Mouse (Mus musculus) gonadal fat pad, adult 2 months (tissue): ENCODE data around the gene Oosp2. TPM values are rescaled to one million over a fixed set of nuclear protein-coding genes. Genes with fewer than 3 reads are reported as not detected.

Experiments used
- DNase-seq: peaks from one replicate; pipeline ENCODE4 v3.0.0-alpha.2; 2012; ENCODE audit warnings: low read depth
- polyA plus RNA-seq: library from polyadenylated mRNA; depleted of rRNA; stranded (reverse); fragments of >200 nt; gene quantifications from 2 replicates; pipeline ENCODE4 v1.2.3, GENCODE M21; 2012; rRNA removed

Oosp2 gene
- polyA plus RNA-seq, result not detected in 2 replicates

GRCm38 (mm10) chr19:11660459-11660858, at the start of gene Oosp2:
Gene Oosp2, minus strand, starts transcription at chr19:11660559.
- DNase-seq, result no peak

DNA sequence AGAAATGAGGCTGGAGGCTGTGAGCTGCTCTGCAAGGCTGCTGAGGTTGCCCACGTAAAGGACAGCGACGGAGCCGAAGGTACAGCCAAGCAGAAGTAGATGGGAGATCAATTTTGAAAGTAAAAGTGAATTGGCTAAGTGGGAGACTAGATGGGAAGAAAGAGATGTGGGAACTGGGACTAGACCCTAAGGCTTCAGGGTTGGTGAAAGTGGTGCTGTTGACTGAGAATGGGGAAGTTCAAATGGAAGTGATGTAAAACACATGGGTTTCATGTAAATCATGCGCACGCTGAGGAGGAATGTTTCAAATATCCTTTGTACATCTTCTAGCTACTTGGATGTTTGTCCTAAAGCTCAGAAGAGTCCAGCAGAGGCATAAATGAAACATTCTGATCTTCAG, 38.0 kb upstream of the Oosp2 start:
- DNase-seq, result no peak

DNA sequence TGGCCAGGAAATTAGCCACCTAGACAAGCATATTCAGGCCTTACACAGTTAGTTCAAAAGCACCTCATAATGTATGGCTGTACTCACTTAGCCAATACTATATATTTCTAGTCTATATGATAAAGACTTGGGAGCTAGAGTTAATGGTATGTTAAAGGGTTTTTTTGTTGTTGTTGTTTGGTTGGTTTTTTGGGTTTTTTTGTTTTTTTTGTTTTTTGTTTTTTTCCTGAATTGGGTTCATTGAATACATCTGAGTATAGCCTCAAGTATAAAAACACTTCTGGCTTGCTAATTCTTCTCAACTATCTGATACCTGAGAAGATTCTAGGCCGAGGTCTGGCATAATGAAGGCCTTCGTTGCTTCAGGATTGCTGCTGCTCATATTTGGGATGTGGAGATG, 36.4 kb upstream of the Oosp2 start, which contains the start of gene Oosp3:
Gene Oosp3, plus strand, starts transcription at position 301 of the 400 bp plus-strand sequence.
- DNase-seq, result no peak

- DNase-seq, result no peak
Measured at GRCm38 (mm10) chr19:11691454-11691853, 31.1 kb upstream of the Oosp2 start.

GRCm38 (mm10) chr19:11690839-11691238, 30.5 kb upstream of the Oosp2 start, which contains the start of gene Oosp1:
Gene Oosp1, minus strand, starts transcription at chr19:11691150.
- DNase-seq, result no peak

DNA sequence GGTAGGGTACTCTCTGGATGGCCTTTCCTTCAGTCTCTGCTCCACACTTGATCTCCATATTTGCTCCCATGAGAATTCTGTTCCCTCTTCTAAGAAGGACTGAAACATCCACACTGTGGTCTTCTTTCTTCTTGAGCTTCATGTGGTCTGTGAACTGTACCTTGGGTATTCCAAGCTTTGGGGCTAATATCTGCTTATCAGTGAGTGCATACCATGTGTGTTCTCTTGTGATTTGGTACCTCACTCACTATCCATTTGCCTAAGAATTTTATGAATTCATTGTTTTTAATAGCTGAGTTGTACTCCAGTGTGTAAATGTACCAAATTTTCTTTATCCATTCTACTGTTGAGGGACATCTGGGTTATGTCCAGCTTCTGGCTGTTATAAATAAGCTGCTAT, 1.2 kb upstream of the Oosp2 start:
- DNase-seq, result no peak

DNA sequence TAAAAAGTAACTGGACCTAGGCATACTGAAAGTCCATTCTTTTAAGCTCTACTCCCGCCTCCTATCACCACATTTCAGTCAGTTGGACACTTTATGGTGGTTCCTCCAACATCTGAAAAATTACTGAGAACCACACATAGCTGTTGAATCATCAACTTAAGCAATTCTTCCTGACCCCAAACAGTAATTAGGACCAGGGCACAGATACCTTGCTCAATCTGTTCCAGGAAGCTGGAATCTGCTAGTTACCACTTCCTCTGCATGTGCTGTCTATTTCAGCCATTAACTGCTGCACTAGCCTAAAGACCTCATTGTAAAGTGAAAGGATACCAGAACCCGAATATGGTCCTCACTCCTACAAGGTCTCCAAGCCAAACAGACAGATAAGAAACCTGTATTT, 1.2 kb downstream of the Oosp2 start:
- DNase-seq, result no peak

- DNase-seq, result no peak
Measured at GRCm38 (mm10) chr19:11649564-11649963, 10.8 kb downstream of the Oosp2 start.

- DNase-seq, result no peak
Measured at GRCm38 (mm10) chr19:11646166-11646565, 14.2 kb downstream of the Oosp2 start.

- no peak for DNase-seq
Measured at GRCm38 (mm10) chr19:11640732-11641131, 19.6 kb downstream of the Oosp2 start, which contains the start of gene Ms4a3. Gene Ms4a3, minus strand, starts transcription at chr19:11640851.

- DNase-seq, result no peak
Measured at GRCm38 (mm10) chr19:11639038-11639437, 21.3 kb downstream of the Oosp2 start.

DNA sequence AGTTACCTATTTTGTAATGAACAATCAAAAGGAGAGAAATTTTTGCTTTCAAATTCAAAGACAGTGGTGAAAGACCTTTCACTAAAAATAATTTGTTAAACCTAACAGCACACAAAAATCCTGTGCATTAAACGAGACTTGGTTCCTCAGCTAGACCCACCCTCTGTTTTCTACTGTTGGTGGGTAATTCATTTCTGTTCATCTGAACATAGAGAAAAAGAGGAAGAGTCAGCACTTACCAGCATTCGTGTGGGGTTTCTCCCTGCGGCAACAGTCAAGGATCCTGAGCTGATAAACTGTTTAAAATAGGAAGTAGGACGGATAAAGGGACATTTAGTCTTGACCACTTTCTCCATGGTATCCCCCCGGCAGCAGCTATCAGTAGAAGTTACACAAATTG, 24.8 kb downstream of the Oosp2 start:
- DNase-seq, result no peak

DNA sequence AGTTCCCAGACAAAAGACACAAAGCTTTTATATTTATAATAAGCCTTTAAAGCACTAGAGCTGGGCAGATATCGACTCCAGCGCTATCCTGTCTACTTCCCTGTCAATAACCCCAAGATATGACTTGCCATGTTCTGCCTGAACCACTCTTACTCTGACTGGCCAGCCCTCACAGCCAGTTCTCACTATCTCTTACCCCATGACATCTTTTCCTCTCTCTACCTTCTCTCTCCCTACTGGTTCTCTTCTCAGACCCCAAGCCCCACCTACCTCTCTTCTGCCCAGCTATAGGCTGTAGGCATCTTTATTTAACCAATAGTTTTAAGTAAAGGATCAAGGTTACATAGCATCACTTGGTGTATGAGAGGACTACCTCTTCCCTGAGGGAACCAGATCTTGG, 26.0 kb downstream of the Oosp2 start:
- DNase-seq, result no peak

- no peak for DNase-seq
Measured at GRCm38 (mm10) chr19:11633732-11634131, 26.6 kb downstream of the Oosp2 start.

DNA sequence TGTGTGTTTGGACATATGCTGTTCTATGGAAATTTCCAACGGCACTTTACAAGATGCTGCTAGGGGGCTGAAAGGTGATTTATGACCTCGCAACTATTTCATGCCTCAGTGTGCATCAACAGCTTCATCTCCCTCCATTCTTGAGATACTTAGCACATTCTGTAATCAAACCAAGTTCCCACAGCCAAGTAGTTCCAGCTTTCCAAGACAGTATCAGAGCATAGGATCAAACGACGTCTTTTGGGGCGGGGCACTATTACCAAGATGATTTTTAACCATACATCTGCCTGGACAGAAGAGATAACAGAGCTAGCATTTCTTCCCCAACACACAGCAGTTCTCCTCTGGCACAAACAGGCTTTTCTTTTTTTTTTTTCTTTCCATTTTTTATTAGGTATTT, 35.1 kb downstream of the Oosp2 start:
- no peak for DNase-seq

DNA sequence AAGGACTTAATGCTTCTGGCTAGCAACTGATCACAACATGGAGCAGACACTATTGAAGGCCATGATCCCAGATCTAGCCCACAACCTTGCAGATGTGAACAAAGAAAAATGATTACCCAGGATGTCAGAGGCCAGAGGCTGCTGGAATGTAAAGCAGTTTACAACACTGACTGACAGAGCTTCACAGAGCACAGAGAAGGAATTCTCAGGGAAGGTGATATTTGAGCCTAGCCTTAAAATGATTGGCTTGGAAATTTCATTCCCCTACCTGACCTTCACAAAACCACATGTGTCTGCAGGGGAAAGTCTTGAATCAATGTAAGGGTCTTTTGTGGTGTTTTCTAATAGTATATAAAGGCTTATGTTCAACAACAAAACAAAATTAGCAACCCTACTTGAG, 35.6 kb downstream of the Oosp2 start:
- no peak for DNase-seq

DNA sequence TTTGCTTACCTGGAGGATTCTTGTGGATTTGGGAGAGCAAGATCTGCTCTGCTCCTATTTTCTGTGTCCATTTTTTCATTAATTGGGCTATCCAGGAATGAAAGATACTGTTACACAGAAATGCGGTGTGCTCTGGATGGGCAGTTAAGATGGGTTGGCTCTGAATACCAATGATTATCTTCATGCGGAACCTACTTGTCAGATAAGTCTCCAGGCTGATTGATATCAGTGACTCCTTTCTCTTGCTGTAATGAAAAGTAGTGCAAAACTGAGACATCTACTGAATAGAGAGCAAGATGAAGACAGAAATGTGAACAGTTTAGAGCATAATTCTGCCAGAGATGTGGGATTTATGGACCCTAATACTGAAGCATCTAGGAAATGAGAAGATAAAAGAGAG, 36.8 kb downstream of the Oosp2 start, which contains the start of gene Ms4a2:
Gene Ms4a2, minus strand, starts transcription at position 169 of the 400 bp plus-strand sequence.
- no peak for DNase-seq

DNA sequence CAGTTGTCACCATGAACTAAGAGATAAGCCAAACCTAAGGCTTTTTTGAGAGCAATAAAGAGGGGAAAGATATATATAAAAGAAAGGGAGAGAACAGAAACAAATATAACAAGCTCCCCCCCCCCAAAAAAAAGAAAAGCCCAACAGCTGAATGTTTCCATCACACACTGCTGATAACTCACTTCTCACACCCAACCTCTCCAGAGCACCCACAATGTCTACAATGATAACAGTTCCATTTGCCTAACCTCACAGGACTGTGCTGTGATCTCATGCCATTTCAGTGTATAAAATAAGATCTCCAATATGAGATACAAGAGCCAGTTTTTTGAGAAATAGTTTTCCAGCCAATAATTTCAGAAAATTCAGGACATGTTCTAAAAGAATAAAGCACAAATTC, 42.4 kb downstream of the Oosp2 start:
- DNase-seq, result no peak

DNA sequence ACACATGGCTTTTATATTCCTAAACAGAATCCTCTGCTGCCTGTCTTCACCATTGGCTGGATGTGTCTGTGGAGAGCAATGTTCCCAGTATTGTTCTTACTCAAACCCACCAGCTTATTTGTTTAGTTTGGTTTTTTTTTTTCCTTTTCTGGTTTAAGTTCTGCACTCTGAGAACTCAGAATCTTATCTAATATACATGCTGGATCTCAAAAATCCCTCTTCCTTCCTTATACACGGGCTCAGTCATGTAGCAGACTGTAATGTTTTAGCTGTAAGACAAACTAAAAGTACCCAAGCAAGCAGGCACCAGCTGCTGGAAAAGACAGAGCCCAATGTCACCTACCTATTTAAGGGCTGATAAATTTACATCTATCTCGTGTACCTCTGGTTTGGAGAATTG, 45.6 kb downstream of the Oosp2 start:
- no peak for DNase-seq

- no peak for DNase-seq
Measured at GRCm38 (mm10) chr19:11613776-11614443, 46.4 kb downstream of the Oosp2 start.

DNA sequence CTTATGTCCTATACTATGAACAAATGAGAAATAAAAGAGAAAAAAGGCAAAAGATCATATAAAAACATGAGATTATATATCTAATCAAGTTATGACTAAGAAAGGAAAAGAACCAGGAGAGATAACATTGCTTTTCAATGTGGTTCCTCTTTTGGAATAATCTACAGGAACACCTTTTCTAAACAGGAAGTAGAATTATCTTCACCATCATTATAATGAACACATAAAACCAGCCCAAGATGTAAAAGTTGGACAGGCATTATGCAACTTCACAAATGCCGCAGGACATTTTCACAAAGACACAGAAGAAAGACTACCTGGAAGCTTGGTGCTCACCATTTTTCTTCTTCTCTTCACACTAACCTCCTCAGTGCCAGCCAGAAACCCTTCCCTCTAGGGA, 47.3 kb downstream of the Oosp2 start:
- no peak for DNase-seq

DNA sequence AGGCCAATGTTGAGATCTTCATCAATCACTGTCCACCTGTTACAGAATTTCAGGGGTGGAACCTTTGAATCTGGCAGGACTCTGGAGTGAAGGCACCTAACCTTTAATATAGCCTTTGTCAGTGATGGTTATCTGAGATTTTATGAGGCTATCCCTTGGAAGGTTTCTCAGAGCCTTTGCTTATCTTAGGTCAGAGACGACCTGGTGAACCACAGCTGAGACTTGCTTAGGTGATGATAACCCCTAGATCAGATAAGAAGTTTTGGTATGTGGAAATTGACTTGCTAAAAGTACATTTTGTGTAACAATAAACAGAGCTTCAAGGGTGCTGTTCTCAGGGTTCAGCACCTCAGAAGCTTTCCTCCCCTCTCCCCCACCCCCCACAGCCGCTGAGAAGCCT, 48.1 kb downstream of the Oosp2 start:
- DNase-seq, result no peak

GRCm38 (mm10) chr19:11611541-11611945, 48.8 kb downstream of the Oosp2 start:
- no peak for DNase-seq

GRCm38 (mm10) chr19:11608172-11608571, 52.2 kb downstream of the Oosp2 start:
- DNase-seq, result no peak
